Mouse (Mus musculus) heart, embryonic 10.5 days (tissue): ENCODE measurements around the gene Hrh1. TPM values are rescaled to one million over a fixed set of nuclear protein-coding genes. Genes with fewer than 3 reads are reported as not detected.

ENCODE experiments used
- DNase-seq: peaks from one replicate; pipeline ENCODE4 v3.0.0-alpha.2; 2017; ENCODE audit warnings: low spot score
- H3K27ac ChIP-seq: fragments of 300-500 bp; sonication (generic); 2 replicates; pipeline ENCODE4 v1.5.1; 2016; ENCODE audit warnings: mild to moderate bottlenecking
- H3K27me3 ChIP-seq: fragments of 300-500 bp; sonication (generic); 2 replicates; pipeline ENCODE4 v1.6.1; 2016; ENCODE audit warnings: mild to moderate bottlenecking; ENCODE audit not compliant: poor library complexity, insufficient read depth, severe bottlenecking
- H3K36me3 ChIP-seq: fragments of 300-500 bp; sonication (generic); 2 replicates; pipeline ENCODE4 v1.6.1; 2016; ENCODE audit warnings: mild to moderate bottlenecking, moderate library complexity
- H3K4me1 ChIP-seq: fragments of 300-500 bp; sonication (generic); 2 replicates; pipeline ENCODE4 v1.6.1; 2016; ENCODE audit warnings: mild to moderate bottlenecking
- H3K4me3 ChIP-seq: fragments of 300-500 bp; sonication (generic); 2 replicates; pipeline ENCODE4 v1.5.1; 2016; ENCODE audit warnings: mild to moderate bottlenecking, moderate library complexity
- H3K9me3 ChIP-seq: fragments of 300-500 bp; sonication (generic); 2 replicates; pipeline ENCODE4 v1.6.1; 2016; ENCODE audit warnings: mild to moderate bottlenecking, moderate library complexity
- WGBS: fragments of 180-500 bp; shearing (Covaris S2); methylation state at CpG from one replicate; pipeline ENCODE4 v1.1.7; 2016; 5-methylcytosine and 5-hydroxymethylcytosine counted together
- polyA plus RNA-seq: library from polyadenylated mRNA; unstranded; fragments of >200 nt; fragmentation: Nextera tagmentation; extraction: Ambion mirVana; gene quantifications from 2 replicates; pipeline ENCODE4 v1.2.1, GENCODE M21; 2016

Gene Hrh1
- polyA plus RNA-seq, 1 experiment from 2014 or later = not detected

- Histone ChIP-seq H3K36me3 (no peaks in the 10 kb centered on the region), H3K4me1 (no peaks in the 10 kb centered on the region), H3K4me3 (no peak overlapping the region), H3K27me3 (peaks cover 12% of the 10 kb centered on the region), H3K9me3 (no peaks in the 10 kb centered on the region; the same call in none of the 2 replicates), H3K27ac (no peak overlapping the region)
- DNase-seq = no peak
- 59% methylated on average over 3 of the region's 3 CpGs for WGBS
Observed at GRCm38 (mm10) chr6:114444976-114445375, 47.2 kb downstream of the Hrh1 start.

DNA sequence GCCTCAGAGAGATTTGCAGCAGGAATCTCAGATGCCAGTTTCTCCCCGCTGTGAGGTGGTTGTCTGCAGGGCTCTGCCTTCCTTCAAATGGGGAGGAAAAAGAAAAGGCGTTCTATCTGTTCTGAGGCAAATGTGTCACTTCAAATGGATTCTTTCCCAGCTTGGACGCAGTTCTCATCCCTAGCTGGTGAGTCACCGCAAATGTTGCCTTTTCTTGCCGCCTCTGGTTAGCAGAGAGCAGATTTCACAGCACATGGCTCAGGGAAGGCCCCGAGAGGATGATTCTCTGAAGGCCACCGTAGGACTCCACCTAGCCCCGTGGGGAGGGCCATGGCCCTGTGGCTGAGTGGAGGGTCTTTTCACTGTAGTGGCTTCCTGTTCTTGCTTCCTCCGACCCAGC is 51.2 kb downstream of the Hrh1 start:
- no peak for DNase-seq
- 74% methylated on average over 9 of the region's 9 CpGs for WGBS

DNA sequence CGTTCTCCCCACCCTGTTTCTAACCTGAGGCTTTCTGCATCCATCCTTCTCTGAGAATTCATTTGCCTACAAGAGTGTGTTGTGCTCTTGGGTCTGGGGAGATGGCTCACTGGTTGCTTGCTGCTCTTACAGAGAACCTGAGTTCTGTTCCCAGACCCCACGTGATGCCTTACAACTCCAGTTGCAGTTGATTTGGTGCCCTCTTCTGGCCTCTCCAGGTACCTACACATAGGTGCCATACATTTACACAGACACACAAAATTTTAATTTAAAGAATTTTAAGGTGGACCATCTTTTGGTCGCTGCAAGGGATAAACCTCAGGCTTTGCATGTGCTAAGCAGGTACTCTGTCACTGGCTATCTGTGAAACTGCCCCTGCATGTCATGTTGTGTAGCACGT is 57.5 kb downstream of the Hrh1 start:
- WGBS = 80% methylated on average over 4 of the region's 4 CpGs
- H3K4me3 ChIP-seq = no peak overlapping the region
- no peak for DNase-seq
- H3K4me1 ChIP-seq = peaks cover 26% of the 10 kb centered on the region; the same call in 1 of the 2 replicates
- no peaks in the 10 kb centered on the region for H3K9me3 ChIP-seq
- no peaks in the 10 kb centered on the region for H3K36me3 ChIP-seq
- H3K27ac ChIP-seq = no peak overlapping the region
- peaks cover 9% of the 10 kb centered on the region; the same call in 1 of the 2 replicates for H3K27me3 ChIP-seq

More for the DNA sequence above, 51.2 kb downstream of the Hrh1 start:
- Histone ChIP-seq H3K4me1 (0 out of 2 replicates have a peak, but pooled peaks cover 3% of the 10 kb centered on the region), H3K36me3 (no peaks in the 10 kb centered on the region), H3K4me3 (no peak overlapping the region), H3K27ac (no peak overlapping the region), H3K9me3 (no peaks in the 10 kb centered on the region), H3K27me3 (peaks cover 12% of the 10 kb centered on the region)

- Histone ChIP-seq H3K27ac (no peak overlapping the region), H3K4me3 (no peak overlapping the region), H3K36me3 (no peaks in the 10 kb centered on the region), H3K9me3 (no peaks in the 10 kb centered on the region), H3K4me1 (peaks cover 26% of the 10 kb centered on the region; the same call in 1 of the 2 replicates), H3K27me3 (peaks cover 9% of the 10 kb centered on the region; the same call in 1 of the 2 replicates)
- no peak for DNase-seq
- 49% methylated on average over 12 of the region's 12 CpGs for WGBS
Observed at GRCm38 (mm10) chr6:114456255-114457042, 58.7 kb downstream of the Hrh1 start.

- DNase-seq = no peak
- Histone ChIP-seq H3K9me3 (no peaks in the 10 kb centered on the region), H3K36me3 (no peaks in the 10 kb centered on the region), H3K4me1 (peaks cover 26% of the 10 kb centered on the region; the same call in 1 of the 2 replicates), H3K27ac (no peak overlapping the region), H3K27me3 (peaks cover 9% of the 10 kb centered on the region; the same call in 1 of the 2 replicates), H3K4me3 (no peak overlapping the region)
- 77% methylated on average over 3 of the region's 3 CpGs for WGBS
Observed at GRCm38 (mm10) chr6:114457299-114457698, 59.6 kb downstream of the Hrh1 start.

DNA sequence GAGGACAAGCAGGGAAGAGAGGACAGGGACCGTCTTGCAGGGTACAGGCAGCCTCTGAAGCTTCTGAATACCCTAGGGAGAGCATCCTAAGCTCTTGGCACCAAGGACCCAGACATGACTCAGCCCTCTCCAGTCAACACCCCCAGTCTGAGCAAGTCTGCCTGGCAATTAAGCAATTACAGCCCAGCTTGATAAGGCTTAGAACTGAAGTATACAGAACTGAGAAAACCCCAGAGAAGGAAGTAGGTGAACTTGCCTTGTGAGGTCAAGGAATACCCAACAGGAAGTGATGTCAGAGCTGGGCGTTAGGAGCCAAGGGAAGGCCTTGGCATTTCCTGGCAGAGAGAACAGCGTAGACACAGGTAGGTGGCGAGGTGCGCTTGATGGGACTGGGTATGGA is 60.5 kb downstream of the Hrh1 start:
- Histone ChIP-seq H3K9me3 (no peaks in the 10 kb centered on the region), H3K36me3 (no peaks in the 10 kb centered on the region), H3K27ac (no peak overlapping the region), H3K4me1 (peaks cover 23% of the 10 kb centered on the region; the same call in 1 of the 2 replicates), H3K4me3 (no peak overlapping the region), H3K27me3 (peaks cover 9% of the 10 kb centered on the region; the same call in 1 of the 2 replicates)
- DNase-seq = no peak
- 80% methylated on average over 5 of the region's 5 CpGs for WGBS

- WGBS = 81% methylated on average over 2 of the region's 2 CpGs
- no peaks in the 10 kb centered on the region for H3K36me3 ChIP-seq
- no peak for DNase-seq
- H3K4me1 ChIP-seq = peaks cover 23% of the 10 kb centered on the region; the same call in 1 of the 2 replicates
- H3K9me3 ChIP-seq = no peaks in the 10 kb centered on the region
- no peak overlapping the region for H3K27ac ChIP-seq
- no peak overlapping the region for H3K4me3 ChIP-seq
- peaks cover 8% of the 10 kb centered on the region; the same call in 1 of the 2 replicates for H3K27me3 ChIP-seq
Observed at GRCm38 (mm10) chr6:114459969-114460368, 62.2 kb downstream of the Hrh1 start.

DNA sequence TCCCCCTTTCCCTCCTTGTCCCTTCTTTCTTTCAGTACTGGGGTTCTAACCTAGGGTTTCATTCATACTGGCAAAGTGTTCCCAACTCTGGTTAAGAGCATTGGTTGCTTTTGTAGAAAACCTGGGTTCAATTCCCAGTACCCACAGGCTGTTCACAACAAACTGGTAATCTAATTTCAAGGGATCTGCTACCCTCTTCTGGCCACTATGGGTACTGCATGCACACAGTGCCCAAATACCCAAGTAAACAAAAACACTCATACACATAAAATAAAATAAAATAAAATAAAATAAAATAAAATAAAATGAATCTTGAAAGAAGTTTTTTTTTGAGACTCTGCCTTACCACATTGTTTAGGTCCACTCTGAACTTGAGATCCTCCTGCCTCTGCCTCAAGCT is 63.8 kb downstream of the Hrh1 start:
- H3K4me3 ChIP-seq = no peak overlapping the region
- H3K36me3 ChIP-seq = no peaks in the 10 kb centered on the region
- H3K9me3 ChIP-seq = peaks cover 3% of the 10 kb centered on the region; the same call in 1 of the 2 replicates
- no peak for DNase-seq
- no peak overlapping the region for H3K27ac ChIP-seq
- H3K27me3 ChIP-seq = peaks cover 4% of the 10 kb centered on the region; the same call in 1 of the 2 replicates
- H3K4me1 ChIP-seq = peaks cover 19% of the 10 kb centered on the region; the same call in 1 of the 2 replicates

- Histone ChIP-seq H3K4me3 (no peak overlapping the region), H3K27me3 (no peaks in the 10 kb centered on the region), H3K36me3 (no peaks in the 10 kb centered on the region), H3K9me3 (peaks cover 3% of the 10 kb centered on the region; the same call in 1 of the 2 replicates), H3K27ac (no peak overlapping the region), H3K4me1 (peaks cover 15% of the 10 kb centered on the region; the same call in 1 of the 2 replicates)
- no peak for DNase-seq
- WGBS = 30% methylated on average over 4 of the region's 4 CpGs
Observed at GRCm38 (mm10) chr6:114462747-114463146, 65.0 kb downstream of the Hrh1 start.

DNA sequence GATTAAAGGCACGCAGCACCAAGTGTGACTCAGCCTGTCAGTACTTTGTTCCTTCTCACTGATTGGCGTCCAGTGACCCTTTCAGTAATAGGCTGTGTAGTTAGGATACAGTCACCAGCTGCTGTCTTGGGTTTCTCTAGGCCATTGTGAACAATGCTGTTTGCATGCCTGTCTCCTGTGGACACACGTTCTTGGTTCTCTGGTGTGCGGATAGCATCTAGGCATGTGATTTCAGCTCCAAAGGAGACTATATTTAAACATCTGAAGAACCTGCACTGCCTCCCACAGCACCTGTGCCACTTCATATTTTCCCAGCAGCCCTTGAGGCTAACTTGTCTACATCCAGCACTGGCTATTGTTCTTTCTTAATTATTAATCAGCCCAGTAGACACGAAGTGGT is 75.8 kb downstream of the Hrh1 start:
- no peaks in the 10 kb centered on the region for H3K9me3 ChIP-seq
- peaks cover 26% of the 10 kb centered on the region; the same call in 1 of the 2 replicates for H3K27me3 ChIP-seq
- WGBS = 63% methylated on average over 5 of the region's 5 CpGs
- no peak overlapping the region for H3K27ac ChIP-seq
- no peaks in the 10 kb centered on the region for H3K4me1 ChIP-seq
- no peak overlapping the region for H3K4me3 ChIP-seq
- no peaks in the 10 kb centered on the region for H3K36me3 ChIP-seq
- DNase-seq = no peak

- no peaks in the 10 kb centered on the region for H3K9me3 ChIP-seq
- H3K27me3 ChIP-seq = peaks cover 31% of the 10 kb centered on the region; the same call in 1 of the 2 replicates
- DNase-seq = no peak
- 81% methylated on average over 3 of the region's 3 CpGs for WGBS
- H3K4me3 ChIP-seq = no peak overlapping the region
- no peak overlapping the region for H3K27ac ChIP-seq
- H3K4me1 ChIP-seq = no peaks in the 10 kb centered on the region
- H3K36me3 ChIP-seq = no peaks in the 10 kb centered on the region
Observed at GRCm38 (mm10) chr6:114474059-114474458, 76.3 kb downstream of the Hrh1 start.

GRCm38 (mm10) chr6:114474911-114475310 is 77.2 kb downstream of the Hrh1 start:
- Histone ChIP-seq H3K4me1 (no peaks in the 10 kb centered on the region), H3K36me3 (no peaks in the 10 kb centered on the region), H3K27me3 (peaks cover 38% of the 10 kb centered on the region), H3K4me3 (no peak overlapping the region), H3K9me3 (no peaks in the 10 kb centered on the region), H3K27ac (no peak overlapping the region)
- WGBS = 81% methylated on average over 4 of the region's 4 CpGs
- no peak for DNase-seq

DNA sequence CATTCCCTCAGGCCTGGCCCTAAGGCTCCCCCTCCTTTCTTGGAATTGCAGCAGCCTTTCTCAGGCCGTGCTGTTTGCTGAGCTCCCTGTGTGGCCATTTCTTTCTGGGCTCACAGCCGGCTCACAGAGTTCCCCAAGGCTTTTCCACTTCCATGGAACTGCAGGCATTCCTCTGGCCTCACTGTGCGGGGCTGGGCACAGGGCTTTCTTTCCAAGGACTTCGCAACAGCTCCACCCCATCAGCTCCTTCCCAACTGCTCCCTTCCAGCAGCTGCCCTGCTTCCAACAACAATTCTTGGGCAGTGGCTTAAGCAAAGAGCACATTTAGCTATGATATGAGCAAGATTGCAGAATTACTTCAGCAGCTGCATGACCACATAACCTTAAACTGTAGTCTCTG is 81.0 kb downstream of the Hrh1 start:
- WGBS = 40% methylated on average over 4 of the region's 4 CpGs
- Histone ChIP-seq H3K9me3 (no peaks in the 10 kb centered on the region), H3K27me3 (peaks cover 32% of the 10 kb centered on the region), H3K36me3 (no peaks in the 10 kb centered on the region), H3K4me3 (no peak overlapping the region), H3K4me1 (no peaks in the 10 kb centered on the region), H3K27ac (no peak overlapping the region)
- DNase-seq = no peak
